Mouse (Mus musculus) embryo, embryonic 9.5 days (tissue): ENCODE measurements at regions not wholly inside any gene's neighbourhood (a gene's known extent, or its start where the extent isn't known, plus 50 kb on each side); places are given as distances from the start of the nearest gene placed in this dataset.

Source experiments
- DNase-seq: peaks from one replicate; pipeline ENCODE4 v3.0.0-alpha.2; 2017; ENCODE audit errors: extremely low spot score

DNA sequence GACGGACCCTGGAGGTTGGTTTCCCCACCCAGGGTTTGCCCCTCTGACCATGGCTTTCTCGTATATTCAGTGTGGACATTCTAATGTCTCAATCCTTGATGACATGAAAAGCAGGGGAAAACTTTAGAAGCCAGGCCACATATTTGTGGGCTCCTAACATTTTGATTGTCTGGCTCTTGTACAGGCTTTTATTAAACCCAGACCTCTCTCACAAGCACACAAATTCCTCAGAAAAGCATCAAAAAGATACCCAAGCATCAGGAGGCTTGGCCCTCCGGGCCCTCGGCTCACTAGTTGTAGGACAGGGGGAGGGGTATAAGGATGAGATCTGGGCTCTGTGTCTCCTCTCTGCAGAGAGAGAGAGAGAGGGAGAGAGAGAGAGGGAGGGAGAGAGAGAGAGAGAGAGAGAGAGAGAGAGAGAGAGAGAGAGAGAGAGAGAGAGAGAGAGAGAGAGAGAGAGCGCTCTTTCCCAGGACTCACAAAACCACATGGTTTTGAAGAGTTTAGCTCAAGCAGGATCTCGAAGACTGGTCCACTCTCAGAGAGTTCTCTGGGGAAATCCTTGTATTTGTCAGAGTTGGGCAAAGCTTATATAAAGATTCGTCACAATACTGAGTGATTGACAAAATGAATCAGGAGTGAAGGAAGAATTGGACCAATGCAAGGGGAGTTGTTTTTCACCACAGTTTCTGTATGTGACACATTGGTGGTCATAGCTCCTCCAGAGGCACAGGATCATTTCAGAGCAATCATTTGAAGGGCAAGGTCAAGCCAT is 167.2 kb upstream of the Cxcl12 start:
- no peak for DNase-seq

DNA sequence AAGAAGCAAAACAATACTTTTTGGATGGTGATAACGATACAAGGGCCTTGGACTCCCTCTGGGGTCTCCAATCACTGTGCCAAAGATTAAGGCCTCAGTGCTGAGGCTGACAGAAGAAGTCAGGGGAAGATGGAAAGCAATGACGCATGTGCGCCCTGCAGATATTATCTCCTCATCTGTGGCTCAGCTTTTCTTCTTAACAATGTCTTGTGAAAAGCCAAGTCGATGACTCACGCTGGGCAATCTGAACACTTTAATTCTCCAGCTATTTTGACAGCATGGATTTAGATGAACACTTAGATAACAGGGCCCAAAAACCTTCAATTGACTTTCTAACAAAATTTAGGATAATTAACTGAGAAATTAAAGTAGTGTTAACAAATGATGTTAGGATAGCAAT is 155.7 kb upstream of the Cxcl12 start:
- DNase-seq = no peak

DNA sequence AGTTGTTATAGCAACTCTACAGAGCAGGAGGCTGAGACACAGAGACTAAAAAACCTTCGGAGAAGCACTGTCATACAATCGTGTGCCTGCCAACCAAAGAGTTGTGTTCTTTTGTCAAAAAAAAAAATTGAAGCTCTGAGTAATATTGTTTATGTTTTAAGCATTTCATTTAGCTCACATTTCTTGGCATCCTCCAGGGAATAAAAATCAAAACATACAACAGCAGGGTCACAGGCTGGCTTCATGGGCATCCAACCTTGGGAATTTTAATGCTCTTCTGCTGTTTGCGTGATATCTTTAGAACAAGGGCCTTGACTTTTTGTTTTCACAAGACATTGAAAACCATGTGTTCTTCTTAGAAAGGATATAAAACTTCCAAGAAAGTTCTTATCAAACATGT is 152.9 kb upstream of the Cxcl12 start:
- no peak for DNase-seq

DNA sequence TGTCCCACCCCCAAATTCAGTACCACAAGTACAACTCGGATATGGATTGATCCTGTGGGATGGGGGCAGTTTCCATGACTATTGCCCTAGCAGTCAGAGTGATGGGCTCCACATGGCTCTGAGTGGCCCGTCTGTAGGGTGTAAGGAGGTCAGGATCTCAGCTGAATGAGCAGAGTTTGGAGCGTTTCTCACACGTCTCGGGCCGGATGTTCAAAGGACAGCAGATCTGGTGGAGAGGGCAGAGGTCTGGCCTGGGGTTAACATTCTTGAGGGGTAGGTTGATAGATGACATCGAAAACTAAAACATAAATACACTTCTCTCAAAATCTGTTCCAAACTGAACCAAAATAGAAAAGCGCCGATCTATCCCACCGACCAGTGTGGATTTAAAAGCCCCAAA is 146.5 kb upstream of the Cxcl12 start:
- DNase-seq = peak; percentile 47

DNA sequence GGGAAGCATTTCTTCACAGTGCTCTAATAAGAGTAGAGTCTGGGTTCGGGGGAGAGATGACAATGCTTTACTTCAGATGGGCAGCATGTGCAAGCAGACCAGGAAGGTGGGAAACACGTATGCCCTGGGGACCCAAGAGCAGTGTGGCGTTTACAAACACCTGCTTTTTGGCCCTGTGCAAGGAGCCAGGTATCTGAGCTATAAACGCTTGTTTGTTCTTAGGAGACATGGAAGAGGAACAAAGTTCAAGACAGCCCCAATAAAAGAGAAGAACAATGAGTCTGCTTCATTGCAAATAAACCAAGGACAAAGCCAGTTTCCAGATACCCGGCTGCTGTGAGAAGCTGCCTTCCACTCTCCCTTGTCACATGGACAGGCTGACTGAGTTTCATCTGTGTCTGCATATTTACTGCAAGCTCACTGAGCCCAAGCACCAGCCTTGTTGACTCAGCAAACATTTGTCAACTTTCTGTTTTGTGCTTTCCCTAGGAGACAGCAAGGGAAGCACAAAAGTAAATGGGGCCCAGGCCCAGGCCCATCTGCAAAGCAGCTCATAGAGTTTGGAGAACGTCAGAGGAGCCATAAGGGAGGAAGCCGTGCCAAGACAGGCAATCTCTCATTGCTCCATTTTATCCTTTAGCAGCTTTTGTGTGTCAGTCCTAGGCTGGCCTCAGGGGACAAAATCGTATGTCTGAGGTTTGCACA is 136.1 kb upstream of the Cxcl12 start:
- peak; percentile 9 for DNase-seq

DNA sequence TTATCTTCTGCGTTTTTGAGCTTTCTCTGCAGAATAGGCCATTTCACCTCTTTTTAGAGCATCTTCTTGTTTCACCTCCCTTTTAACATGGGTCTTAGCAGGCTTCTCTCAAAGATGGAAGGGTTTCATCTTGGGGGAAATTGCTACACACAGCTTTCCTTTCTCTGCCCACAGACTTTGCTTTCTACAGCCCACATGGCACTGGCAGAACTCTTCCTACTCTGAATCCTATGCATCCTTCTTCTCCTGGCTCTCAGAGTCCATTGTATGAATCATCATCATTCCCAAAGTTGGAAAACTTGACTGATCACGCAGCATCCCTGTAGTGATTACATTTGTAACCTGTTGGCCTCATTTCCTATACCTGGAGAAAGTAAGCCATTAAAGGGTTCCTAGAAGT is 124.6 kb upstream of the Cxcl12 start:
- DNase-seq = no peak

DNA sequence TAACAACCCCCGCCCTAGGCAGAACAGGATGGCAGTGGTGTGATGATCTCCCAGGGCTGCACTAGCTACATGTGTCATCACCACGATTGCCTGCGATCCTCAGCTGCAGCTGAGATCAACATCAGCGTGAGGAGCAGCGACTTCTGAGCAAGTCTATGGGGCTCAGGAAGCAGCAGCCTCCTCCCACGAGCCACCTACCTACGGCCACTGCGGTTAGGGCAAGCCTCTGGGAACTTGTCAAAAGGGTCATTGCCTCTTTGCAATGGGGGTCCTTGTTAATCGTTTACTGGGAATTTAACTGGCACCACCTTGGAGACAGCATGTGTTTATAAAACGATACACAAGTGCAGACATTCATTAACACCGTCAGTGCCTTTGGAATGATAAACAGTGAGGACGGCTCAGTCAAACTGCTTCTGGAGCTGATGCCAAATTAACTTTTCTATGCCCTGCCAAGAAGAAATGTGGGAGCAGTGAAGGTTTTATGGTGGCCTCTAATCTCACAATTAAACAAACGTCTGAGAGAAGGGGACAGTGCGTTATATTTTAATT is 118.8 kb upstream of the Cxcl12 start:
- no peak for DNase-seq

DNA sequence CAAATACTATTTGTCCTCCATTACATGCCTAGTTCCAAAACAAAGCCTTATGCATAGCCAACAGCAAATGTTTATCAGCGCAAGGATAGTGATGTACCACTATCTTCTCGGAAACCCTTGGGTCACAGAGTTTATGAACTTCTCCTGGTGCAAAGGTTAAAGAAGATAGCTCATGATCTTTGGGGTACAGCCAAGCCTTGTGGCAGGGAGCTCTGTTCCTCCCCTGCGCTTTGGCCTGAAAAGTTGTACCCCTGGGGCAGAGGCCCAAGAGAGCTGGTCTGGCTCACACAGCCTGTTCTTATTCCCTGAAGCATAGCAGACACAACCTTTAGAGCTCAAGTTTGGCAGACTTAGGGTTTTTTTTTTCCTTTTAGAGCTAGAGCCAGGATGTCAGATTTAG is 107.6 kb upstream of the Cxcl12 start:
- DNase-seq = no peak

DNA sequence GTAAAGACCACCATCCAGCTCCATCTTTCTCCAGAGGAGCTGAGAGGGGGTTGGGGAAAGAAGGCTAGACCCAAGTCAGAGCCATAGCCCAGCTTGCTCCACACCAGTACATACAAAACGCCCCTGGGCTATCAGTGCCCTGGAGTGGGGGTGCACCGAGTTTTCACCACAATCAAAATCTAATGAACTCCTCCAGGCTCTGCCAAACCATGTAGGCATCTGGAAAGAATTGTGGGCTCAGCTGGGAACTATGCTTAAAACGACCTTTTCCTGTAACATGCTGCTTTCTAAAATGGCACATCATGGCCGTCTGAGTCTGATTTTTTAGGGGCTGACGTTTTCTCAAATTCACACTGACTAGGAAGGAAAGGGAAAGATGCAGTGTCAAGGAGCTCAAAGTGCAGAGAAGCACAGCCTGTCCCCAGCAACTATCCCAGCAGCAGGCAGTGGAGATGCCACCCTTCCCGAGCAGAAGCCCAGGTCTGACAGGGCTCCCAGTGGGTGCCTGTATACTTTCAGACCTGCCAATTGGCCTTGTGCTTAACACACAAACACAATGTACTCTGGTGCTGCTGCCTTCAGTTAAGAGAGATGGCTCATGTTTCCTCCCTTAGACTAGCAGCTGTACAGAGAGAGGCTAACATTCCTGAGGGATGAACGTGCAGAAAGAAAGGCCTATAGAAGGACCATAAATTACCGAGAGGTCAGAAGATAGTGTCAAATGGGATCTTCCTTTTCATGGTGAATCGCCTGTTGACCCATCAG is 100.6 kb upstream of the Cxcl12 start:
- DNase-seq = no peak

DNA sequence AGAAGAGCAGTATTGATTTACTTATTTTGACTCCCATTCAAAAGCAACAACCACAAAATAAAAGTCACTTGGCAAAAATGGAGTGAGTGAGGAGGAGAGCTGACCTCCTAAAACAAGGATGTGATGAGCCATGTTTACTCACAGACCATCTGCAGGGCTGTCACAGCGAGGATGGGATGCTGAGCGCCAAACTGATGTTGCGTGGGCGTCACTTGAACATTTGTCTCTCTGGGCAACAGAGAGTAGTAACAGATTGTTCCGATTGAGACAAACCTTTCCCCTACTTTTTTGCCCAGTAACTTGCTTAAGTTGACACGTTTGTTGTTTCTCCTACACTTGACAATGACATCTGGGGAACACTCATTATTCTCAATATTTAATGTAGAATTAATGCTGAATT is 97.0 kb upstream of the Cxcl12 start:
- no peak for DNase-seq

DNA sequence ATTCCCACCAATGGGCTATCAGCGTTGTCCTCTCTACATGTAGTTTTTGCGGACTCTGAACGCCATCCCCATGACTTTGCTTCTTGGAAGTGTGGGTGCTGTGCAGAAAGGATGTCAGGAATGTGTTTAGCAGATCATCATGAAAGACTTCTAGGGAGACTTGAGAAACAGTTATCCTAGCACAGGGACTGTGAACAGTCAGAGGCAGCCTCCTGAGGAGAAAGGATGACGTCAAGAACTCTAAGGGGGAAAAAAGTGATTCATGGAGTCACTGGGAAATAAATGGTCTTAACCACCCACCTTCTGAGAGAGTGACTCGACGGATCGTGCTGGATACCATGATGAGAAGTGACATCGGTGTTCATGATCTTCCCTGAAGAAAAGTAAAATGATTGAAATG is 96.5 kb upstream of the Cxcl12 start:
- no peak for DNase-seq

DNA sequence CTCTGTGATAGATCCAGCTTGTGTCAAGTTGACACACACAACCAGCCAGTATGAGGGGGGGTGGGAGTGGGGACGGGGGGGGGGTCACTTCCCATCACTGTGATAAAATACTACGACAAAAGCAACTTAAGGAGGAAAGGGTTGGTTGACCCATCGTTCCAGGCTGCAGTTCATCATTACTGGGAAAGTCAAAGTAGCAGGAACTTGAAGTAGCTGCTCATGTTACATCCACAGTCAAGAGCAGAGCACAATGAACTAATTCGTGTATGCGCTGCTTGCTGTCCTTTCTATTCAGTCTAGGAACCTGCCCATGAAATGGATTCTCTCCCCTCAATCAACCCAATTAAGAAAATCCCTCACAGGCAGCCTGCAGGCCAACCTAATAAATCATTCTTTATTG is 88.8 kb upstream of the Cxcl12 start:
- DNase-seq = no peak

DNA sequence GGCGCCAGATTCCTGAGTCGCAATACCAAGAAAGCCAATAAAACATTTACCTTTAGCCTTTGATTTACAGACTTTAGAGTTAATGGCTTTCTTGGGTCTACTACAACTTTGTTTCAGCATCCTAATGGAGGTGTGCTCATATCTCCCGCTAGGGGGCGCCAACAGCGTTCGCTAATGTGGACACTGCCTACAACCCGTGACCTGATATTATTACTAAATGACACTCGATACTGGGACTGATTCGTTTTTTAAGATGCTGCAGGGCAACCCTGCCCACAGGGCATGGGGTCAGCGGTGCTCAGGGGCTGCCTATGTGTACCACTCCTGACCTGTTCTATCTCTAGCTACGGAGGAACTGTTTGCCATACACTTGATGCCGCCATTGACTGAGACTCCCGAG is 87.4 kb upstream of the Cxcl12 start:
- DNase-seq = no peak

DNA sequence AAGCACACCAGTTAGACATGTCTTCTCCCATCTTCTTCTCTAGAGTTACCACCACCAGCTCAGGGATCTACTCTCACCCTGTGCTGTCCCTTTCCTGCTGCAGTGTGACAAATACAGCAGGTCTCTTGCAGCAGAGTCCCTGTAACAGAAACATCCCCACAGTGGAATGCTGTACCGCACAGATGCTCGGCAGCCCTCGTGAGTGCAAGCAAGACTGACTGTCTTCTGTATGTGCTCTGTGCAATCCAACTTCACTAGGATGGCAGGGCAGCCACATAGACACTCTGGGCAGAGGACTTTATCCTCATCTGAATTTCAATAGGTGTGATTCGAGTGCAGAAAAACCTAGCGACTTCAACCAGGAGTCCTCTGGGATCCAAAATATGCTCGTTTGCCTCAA is 84.1 kb upstream of the Cxcl12 start:
- DNase-seq = no peak

DNA sequence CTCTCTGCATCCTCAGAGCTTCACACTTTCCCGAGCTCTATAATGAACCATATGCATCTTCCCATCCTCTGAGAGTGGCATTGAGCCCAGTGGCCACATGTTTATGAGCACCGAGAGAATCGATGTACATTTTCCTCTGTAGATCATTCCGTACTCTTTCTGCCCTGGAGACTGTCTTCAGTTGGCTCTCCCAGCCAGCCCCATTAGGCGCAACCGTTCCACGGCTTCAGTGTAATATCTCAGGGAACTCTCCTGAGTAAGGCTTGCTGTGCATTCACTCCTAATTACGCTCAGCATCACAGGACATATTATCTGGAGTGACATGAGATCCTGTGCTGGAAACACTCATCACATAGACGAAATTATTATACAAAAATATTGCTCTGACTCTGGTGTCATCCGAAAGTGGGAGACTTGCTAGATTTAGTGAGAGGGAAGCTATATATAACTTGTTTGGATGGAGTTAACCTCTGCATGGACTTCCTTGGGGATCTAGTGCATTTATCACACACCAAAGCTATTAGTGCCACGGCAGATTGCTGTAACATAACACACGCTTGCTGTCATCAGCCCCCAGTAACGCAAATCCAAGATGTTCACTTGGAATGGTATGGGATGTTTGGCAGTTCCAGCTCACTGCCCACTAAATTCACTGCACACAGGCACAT is 83.4 kb upstream of the Cxcl12 start:
- DNase-seq = no peak

DNA sequence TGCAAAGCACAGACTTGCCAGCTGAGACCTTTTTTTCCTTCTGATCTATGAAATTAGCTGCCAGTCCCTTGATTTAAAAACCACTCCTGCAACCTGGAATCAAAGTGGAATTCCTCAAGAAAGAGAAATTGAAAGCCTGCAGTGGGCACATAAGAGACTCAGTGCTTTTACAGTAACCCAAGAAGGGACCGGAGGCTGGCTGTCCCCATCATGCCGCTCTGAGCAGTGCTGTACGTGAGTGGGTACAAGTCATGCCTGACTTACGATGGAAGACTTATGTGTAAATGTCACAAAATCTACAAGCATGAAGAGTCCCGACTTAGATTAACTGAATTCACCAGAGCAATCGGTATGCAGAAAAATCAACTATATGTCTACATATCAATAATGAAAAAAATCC is 73.6 kb upstream of the Cxcl12 start:
- DNase-seq = no peak

DNA sequence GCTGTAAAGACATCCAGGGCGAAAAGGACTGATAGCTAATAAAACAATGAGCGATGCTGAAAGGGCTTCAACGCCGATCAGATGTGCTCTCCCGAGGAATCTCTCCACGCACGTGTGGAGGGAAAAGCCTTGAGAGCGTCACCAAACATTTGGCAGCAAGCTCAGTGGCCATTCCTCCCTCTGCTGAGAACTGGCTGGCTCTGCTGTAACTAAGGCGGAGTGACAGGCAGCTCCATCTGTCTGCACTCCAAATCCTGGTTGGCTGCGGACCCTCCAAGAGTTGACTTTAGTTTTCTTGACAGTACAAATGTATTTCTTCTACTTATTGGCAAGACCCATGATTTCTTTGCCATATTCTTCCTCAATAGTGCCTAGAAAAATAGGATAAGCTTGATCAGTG is 68.5 kb upstream of the Cxcl12 start:
- DNase-seq = no peak

DNA sequence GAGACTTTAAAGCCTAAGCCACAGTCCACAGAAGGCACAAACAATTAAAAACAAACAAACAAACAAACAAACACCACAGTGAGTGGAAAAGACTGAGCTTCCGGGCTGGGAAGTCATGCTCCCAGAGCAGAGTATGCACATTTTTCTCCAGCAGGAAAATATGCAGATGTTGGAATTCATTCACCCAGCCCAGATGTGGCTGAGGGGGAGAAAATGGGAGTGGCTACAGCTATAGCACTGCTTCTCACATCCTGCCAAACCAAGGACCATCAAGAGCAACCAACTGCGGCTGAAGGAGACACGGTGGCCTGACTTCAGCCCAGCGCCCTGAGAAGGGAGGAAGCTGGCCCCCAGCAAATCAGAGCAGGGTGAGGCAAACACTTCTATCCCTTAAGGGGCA is 65.6 kb upstream of the Cxcl12 start:
- no peak for DNase-seq

DNA sequence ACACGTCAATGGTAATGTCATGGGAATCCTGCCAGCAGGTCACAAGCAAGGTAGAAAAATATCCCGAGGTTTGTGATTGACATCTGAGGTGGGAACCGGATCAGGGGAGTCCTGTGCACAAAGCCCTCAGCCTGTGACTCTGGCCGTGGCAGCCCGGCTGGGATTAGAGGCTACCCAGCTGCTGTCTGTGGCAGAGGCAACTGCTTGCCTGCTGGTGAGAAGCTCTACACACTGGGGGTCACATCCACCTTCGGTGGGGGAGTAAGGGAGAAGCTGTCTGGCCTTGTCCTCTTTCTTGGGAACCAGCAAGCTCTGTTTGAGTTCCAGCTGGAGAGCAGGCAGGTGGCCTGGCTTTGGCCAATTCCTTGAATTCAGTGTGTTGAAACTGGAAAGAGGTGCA is 64.3 kb upstream of the Cxcl12 start:
- DNase-seq = no peak

DNA sequence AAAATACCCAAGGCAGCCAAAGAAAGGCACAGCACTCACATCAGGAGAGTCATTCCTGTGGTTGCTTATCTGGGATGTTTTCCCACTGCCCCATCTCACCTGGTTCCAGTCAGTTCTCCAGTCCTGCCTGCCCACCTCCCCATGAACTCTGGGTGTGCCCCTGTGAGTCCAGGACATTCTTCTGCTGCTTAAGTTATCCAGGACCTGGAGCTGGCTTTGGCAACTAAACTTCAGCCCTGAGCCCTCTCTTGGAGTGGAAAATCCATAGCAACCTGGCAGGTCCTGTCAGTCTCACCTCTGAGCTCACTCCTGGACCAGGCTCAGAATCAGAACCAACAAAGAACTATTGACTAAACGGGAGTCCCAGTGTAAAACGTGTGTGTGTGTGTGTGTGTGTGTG is 63.9 kb upstream of the Cxcl12 start:
- DNase-seq = no peak

DNA sequence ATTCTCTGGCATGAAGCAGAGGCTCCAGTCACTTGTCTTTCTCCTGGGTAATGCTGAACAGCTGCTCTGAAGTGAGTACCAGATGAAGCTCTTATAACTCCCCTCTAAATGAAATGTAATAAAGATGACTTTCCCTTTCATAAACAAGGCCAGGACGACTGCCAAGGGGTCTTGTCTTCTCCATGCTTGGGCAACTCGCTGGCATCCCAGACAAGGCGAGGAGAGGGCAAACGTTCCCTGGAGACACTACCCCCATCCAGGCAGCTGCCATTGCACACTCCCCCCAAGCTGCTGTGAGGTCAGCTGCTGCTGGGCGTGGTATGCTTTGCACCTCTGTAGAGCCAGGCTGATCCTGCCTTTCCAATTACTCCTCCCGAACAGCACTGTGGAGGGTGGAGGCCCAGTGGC is 63.1 kb upstream of the Cxcl12 start:
- DNase-seq = no peak

DNA sequence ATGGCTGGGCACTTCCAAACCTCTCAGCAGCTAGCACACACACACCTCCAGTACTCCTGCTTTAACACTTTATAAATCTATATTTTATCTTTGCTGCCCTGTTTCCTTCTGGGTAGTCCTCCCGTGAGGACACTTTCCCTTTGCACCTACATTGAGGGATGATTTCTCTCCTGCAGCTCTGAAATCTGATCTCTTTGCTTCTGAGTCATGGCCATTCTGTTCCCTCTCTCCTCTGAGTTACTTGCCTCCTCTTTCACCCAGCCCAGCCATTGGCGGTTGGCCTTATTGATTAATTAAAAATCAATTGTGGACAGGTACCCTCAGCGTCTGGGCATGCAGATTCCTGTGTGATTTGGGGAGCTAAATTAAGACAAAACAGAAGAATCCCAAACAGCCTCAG is 58.0 kb upstream of the Cxcl12 start:
- no peak for DNase-seq
